In the genomic region with DNA sequence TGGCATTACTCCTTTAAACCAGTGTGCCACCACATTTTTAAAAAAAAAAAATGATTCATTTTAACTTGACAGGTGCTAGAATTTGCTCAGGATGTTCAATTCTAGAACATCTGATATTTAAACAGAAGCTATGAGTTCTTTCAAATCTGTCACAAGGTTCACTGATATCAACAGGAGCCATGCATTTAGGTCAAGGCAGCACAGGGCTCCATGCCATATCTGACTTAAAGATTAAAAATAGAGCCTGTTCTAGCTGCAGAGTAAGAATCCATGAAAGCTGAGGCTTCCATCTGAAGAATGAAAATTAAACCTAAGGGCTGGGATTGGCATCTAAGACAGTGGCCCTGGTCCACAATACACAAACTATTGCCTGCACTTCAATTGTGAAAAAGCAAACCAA, we compare ENCODE assay signal across 13 mouse cellular contexts.
"Had no signal": no experiment of that assay in that cellular context is flagged by ENCODE, and none has a peak within 500 bp of the region (broad histone marks: within the 10 kb centered on the region; RNA-seq: fewer than 3 reads in every experiment).

No protein-coding gene starts in this region.

- H3K4me3 ChIP-seq: limb, embryonic 13.5 days; midbrain, embryonic 12.5 days; neural tube, embryonic 13.5 days had no signal

- H3K4me2 ChIP-seq: limb, embryonic 13.5 days; midbrain, embryonic 12.5 days; neural tube, embryonic 13.5 days had no signal

- ATAC-seq: midbrain, embryonic 16.5 days had no signal

- DNase-seq: kidney, postnatal 14 days; left cerebral cortex, postnatal 4 days; lung, adult 18-20 months; retina, postnatal 1 day; right cerebral cortex, postnatal 4 days; spleen, adult 18-20 months; thymus, adult 18-20 months; thymus, postnatal 14 days had no signal

- H3K9ac ChIP-seq: limb, embryonic 13.5 days; liver, embryonic 14.5 days; midbrain, embryonic 12.5 days; neural tube, embryonic 13.5 days had no signal

- H3K4me1 ChIP-seq: midbrain, embryonic 12.5 days had no signal

- H3K27ac ChIP-seq: limb, embryonic 13.5 days; liver, embryonic 14.5 days; midbrain, embryonic 12.5 days; neural tube, embryonic 13.5 days had no signal

- H3K27me3 ChIP-seq: limb, embryonic 13.5 days; midbrain, embryonic 12.5 days; neural tube, embryonic 13.5 days had no signal

- H3K36me3 ChIP-seq: limb, embryonic 13.5 days; midbrain, embryonic 12.5 days had no signal

- H3K9me3 ChIP-seq: limb, embryonic 13.5 days; midbrain, embryonic 12.5 days; neural tube, embryonic 13.5 days had no signal
